Mouse (Mus musculus) G1E (cell line): ENCODE measurements around the gene Gabarapl2.

Experiments
- CTCF ChIP-seq: IDR thresholded peaks from 2 replicates; pipeline ENCODE4 v1.5.1; 2012; ENCODE audit warnings: low read depth, low read length, inconsistent platforms, mixed read lengths
- TAL1 ChIP-seq: conservative IDR thresholded peaks from 2 replicates; pipeline ENCODE4 v1.6.1; 2012; ENCODE audit warnings: low read depth, low read length, inconsistent platforms, mixed read lengths

DNA sequence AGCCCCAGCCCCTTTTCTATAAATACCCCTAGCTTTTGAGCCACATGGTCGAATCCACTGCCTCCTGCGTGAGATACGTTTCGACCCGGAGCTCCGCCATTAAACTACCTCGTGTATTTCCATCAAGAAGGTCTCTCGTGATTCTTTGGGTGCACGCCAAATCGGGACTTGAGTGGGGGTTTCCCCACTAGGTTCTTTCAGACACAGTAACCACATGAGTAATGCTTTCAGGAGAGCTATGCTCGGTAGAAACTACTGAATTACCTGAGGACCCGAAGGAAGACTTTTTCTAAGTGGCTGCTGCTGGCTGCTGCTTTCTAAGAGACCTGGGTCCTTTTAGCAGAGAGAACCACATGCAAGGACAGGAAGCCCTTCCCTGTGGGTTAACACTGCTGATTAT lies 33.6 kb downstream of the Gabarapl2 start:
- TF ChIP-seq CTCF (no peak), TAL1 (no peak)
